Mouse (Mus musculus): ENCODE measurements around the gene Cit. TPM values are rescaled to one million over a fixed set of nuclear protein-coding genes. Genes with fewer than 3 reads are reported as not detected.

Gene Cit
- polyA plus RNA-seq, 2 experiments: 11.7 to 19.0 TPM

DNA sequence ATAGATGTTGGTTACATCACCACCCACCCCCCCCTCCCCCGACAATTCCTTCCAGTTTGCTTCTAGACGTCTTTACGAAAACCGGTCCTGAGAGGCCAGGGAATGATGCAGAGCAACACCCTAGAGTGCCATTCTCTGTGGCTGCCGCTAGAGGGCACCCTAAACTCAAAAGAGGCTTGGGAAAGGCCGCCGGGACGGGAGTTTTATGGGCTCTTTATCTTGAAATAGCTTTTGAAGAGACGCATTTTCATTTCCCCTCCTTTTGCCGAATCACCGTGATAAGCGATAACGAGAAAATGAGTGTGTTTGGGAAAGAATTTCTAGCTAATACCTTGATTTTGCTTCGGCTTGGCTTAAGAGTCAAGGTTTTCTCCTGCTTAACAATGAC is 186.1 kb downstream of the Cit start:
- WGBS: 4% methylated on average over 14 of the region's 14 CpGs
- DNase-seq (ENCODE audit: low spot score): peak; percentile 62

DNA sequence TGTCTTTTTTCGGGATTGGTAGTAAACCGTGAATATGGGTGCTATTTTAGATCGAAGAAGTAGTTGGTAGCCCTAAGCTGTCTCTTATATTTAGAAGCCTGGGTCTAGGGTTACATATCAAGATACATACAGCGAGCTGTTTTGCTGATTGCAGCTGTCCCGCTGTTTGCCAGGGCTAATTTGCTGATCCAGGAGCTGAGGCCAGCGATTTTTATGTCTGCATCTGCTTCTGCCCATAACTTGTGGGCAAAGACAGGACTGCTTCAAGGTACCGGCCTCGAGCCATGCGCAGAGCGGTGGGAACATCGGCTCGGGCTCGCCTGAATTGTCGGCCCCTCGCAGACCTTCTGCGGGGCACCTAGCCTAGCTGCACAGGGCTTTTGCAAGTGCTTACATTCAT is 191.4 kb downstream of the Cit start:
- Histone ChIP-seq H3K9ac (ENCODE audit: low read depth, low read length, severe bottlenecking) (no peak overlapping the region), H3K4me3 (replicated peaks; ENCODE audit: low read length) (no peak overlapping the region), H3K4me2 (replicated peaks; ENCODE audit: low read depth, low read length, severe bottlenecking) (no peak overlapping the region), H3K9me3 (ENCODE audit: control insufficient read depth, low read length) (no peaks in the 10 kb centered on the region), H3K27me3 (ENCODE audit: control insufficient read depth, insufficient read depth, low read length) (no peaks in the 10 kb centered on the region), H3K27ac (replicated peaks; ENCODE audit: low read depth, low read length) (no peak overlapping the region), H3K4me1 (ENCODE audit: control insufficient read depth, insufficient read depth, low read length) (no peaks in the 10 kb centered on the region), H3K36me3 (ENCODE audit: control insufficient read depth, insufficient read depth, low read length) (no peaks in the 10 kb centered on the region)
- WGBS: 64% methylated on average over 16 of the region's 16 CpGs
- peak; percentile 50 for DNase-seq (ENCODE audit: low spot score)
- ATAC-seq (ENCODE audit: low FRiP score, low read depth): peak; percentile 75
- TF ChIP-seq POLR2A (IDR thresholded peaks at IDR 0.05; ENCODE audit: borderline replicate concordance, extremely low read depth, insufficient read depth, insufficient read length): no peak

More for the DNA sequence above, 186.1 kb downstream of the Cit start:
- no peak for ATAC-seq (ENCODE audit: low FRiP score, low read depth)
- H3K27ac ChIP-seq (replicated peaks; ENCODE audit: low read depth, low read length): no peak overlapping the region
- no peak overlapping the region for H3K4me3 ChIP-seq (replicated peaks; ENCODE audit: low read length)
- H3K4me1 ChIP-seq (ENCODE audit: control insufficient read depth, insufficient read depth, low read length): no peaks in the 10 kb centered on the region
- H3K9me3 ChIP-seq (ENCODE audit: control insufficient read depth, low read length): no peaks in the 10 kb centered on the region
- H3K4me2 ChIP-seq (replicated peaks; ENCODE audit: low read depth, low read length, severe bottlenecking): no peak overlapping the region
- no peaks in the 10 kb centered on the region for H3K36me3 ChIP-seq (ENCODE audit: control insufficient read depth, insufficient read depth, low read length)
- no peak for TF ChIP-seq POLR2A (IDR thresholded peaks at IDR 0.05; ENCODE audit: borderline replicate concordance, extremely low read depth, insufficient read depth, insufficient read length)
- H3K9ac ChIP-seq (ENCODE audit: low read depth, low read length, severe bottlenecking): no peak overlapping the region
- no peaks in the 10 kb centered on the region for H3K27me3 ChIP-seq (ENCODE audit: control insufficient read depth, insufficient read depth, low read length)

DNA sequence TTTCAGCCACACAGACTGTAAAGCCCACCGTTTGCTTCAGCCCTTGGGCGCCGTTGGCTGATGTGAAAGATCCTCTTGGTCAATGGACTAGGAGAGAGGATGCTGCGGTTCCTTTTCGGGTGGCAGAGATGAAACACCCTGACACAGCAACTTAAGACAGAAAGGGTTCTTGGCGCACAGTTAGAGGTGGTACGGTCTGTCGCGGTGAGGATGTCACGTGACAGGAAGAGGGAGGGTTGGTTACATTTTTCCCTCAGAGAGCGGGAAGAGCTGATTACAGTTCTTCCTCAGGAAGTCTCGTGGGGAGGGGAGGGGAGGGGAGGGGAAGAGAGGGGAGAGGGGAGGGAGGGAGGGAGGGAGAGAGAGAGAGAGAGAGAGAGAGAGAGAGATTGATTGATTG is 192.7 kb downstream of the Cit start:
- Histone ChIP-seq H3K4me2 (replicated peaks; ENCODE audit: low read depth, low read length, severe bottlenecking) (no peak overlapping the region), H3K36me3 (ENCODE audit: control insufficient read depth, insufficient read depth, low read length) (no peaks in the 10 kb centered on the region), H3K9ac (ENCODE audit: low read depth, low read length, severe bottlenecking) (no peak overlapping the region), H3K27me3 (ENCODE audit: control insufficient read depth, insufficient read depth, low read length) (no peaks in the 10 kb centered on the region), H3K4me3 (replicated peaks; ENCODE audit: low read length) (no peak overlapping the region), H3K4me1 (ENCODE audit: control insufficient read depth, insufficient read depth, low read length) (no peaks in the 10 kb centered on the region), H3K9me3 (ENCODE audit: control insufficient read depth, low read length) (no peaks in the 10 kb centered on the region), H3K27ac (replicated peaks; ENCODE audit: low read depth, low read length) (no peak overlapping the region)
- 58% methylated on average over 12 of the region's 12 CpGs for WGBS
- no peak for ATAC-seq (ENCODE audit: low FRiP score, low read depth)
- no peak for DNase-seq (ENCODE audit: low spot score)
- TF ChIP-seq POLR2A (IDR thresholded peaks at IDR 0.05; ENCODE audit: borderline replicate concordance, extremely low read depth, insufficient read depth, insufficient read length): no peak

DNA sequence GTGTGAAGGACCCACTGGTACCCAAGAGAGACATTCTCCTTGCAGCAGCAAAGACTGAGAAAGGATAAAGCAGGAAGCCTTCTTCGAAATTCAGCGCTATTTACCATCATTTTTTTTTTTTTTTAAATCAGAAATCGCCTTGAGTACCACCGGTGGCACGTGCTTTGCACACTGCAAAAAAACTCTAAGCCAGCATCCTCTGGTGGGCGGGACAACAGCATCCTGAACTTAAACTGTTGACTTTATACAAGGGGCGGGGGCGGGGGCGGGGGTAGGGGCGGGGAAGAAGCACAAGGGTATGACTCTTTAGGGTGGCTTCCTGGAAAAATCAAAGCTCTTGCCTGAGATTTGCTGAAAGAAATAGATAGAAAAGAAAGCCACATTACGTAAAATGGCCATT is 194.6 kb downstream of the Cit start:
- no peaks in the 10 kb centered on the region for H3K36me3 ChIP-seq (ENCODE audit: control insufficient read depth, insufficient read depth, low read length)
- ATAC-seq (ENCODE audit: low FRiP score, low read depth): no peak
- no peak overlapping the region for H3K27ac ChIP-seq (replicated peaks; ENCODE audit: low read depth, low read length)
- DNase-seq (ENCODE audit: low spot score): no peak
- no peak overlapping the region for H3K9ac ChIP-seq (ENCODE audit: low read depth, low read length, severe bottlenecking)
- no peak for TF ChIP-seq POLR2A (IDR thresholded peaks at IDR 0.05; ENCODE audit: borderline replicate concordance, extremely low read depth, insufficient read depth, insufficient read length)
- no peaks in the 10 kb centered on the region for H3K27me3 ChIP-seq (ENCODE audit: control insufficient read depth, insufficient read depth, low read length)
- no peaks in the 10 kb centered on the region for H3K9me3 ChIP-seq (ENCODE audit: control insufficient read depth, low read length)
- H3K4me2 ChIP-seq (replicated peaks; ENCODE audit: low read depth, low read length, severe bottlenecking): peak overlapping the region; percentile 18
- H3K4me3 ChIP-seq (replicated peaks; ENCODE audit: low read length): no peak overlapping the region
- H3K4me1 ChIP-seq (ENCODE audit: control insufficient read depth, insufficient read depth, low read length): no peaks in the 10 kb centered on the region
- 30% methylated on average over 11 of the region's 11 CpGs for WGBS

DNA sequence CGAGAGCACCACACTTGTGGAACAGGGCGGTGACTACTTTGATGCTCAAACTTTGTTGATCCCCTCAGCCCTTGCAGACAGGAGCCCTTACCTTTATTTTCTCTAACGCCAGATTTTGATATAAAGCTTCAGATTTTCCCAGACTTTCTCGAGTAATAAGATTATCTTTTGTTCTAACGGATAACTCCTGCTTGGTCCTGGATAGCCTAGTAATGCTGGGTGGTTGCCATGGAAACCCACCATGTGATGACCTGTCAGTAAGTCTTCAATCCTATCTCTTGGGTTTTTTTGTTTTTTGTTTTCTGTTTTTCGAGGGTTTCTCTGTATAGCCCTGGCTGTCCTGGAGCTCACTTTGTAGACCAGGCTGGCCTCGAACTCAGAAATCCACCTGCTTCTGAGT is 197.2 kb downstream of the Cit start:
- no peak overlapping the region for H3K27ac ChIP-seq (replicated peaks; ENCODE audit: low read depth, low read length)
- no peak for DNase-seq (ENCODE audit: low spot score)
- no peak for TF ChIP-seq POLR2A (IDR thresholded peaks at IDR 0.05; ENCODE audit: borderline replicate concordance, extremely low read depth, insufficient read depth, insufficient read length)
- H3K4me3 ChIP-seq (replicated peaks; ENCODE audit: low read length): no peak overlapping the region
- ATAC-seq (ENCODE audit: low FRiP score, low read depth): no peak
- H3K4me2 ChIP-seq (replicated peaks; ENCODE audit: low read depth, low read length, severe bottlenecking): no peak overlapping the region
- no peak overlapping the region for H3K9ac ChIP-seq (ENCODE audit: low read depth, low read length, severe bottlenecking)
- no peaks in the 10 kb centered on the region for H3K27me3 ChIP-seq (ENCODE audit: control insufficient read depth, insufficient read depth, low read length)
- 74% methylated on average over 7 of the region's 7 CpGs for WGBS
- no peaks in the 10 kb centered on the region for H3K4me1 ChIP-seq (ENCODE audit: control insufficient read depth, insufficient read depth, low read length)
- H3K9me3 ChIP-seq (ENCODE audit: control insufficient read depth, low read length): no peaks in the 10 kb centered on the region
- H3K36me3 ChIP-seq (ENCODE audit: control insufficient read depth, insufficient read depth, low read length): no peaks in the 10 kb centered on the region

DNA sequence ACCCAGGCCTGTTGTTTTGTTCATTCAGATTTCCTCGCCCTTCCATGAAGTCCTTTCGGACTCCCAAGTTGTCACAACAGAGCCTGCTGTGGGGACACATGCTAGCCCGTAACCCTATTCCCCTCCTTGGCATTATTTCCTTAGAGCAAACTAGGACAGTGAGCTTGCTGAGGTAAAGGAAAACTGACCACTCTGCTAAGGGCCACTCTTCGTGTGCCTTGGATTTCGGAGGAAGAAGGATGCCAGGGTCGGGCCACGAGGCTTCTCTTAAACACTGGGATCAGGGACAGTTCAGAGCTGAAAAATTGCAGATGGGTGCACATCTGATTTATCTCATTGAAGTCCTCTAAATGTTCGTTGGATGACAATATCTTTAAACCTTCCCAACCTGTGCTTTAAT is 200.5 kb downstream of the Cit start:
- TF ChIP-seq POLR2A (IDR thresholded peaks at IDR 0.05; ENCODE audit: borderline replicate concordance, extremely low read depth, insufficient read depth, insufficient read length): no peak
- Histone ChIP-seq H3K27me3 (ENCODE audit: control insufficient read depth, insufficient read depth, low read length) (no peaks in the 10 kb centered on the region), H3K4me2 (replicated peaks; ENCODE audit: low read depth, low read length, severe bottlenecking) (no peak overlapping the region), H3K27ac (replicated peaks; ENCODE audit: low read depth, low read length) (no peak overlapping the region), H3K9ac (ENCODE audit: low read depth, low read length, severe bottlenecking) (no peak overlapping the region), H3K4me3 (replicated peaks; ENCODE audit: low read length) (no peak overlapping the region), H3K36me3 (ENCODE audit: control insufficient read depth, insufficient read depth, low read length) (no peaks in the 10 kb centered on the region), H3K9me3 (ENCODE audit: control insufficient read depth, low read length) (no peaks in the 10 kb centered on the region), H3K4me1 (ENCODE audit: control insufficient read depth, insufficient read depth, low read length) (no peaks in the 10 kb centered on the region)
- 82% methylated on average over 8 of the region's 8 CpGs for WGBS
- ATAC-seq (ENCODE audit: low FRiP score, low read depth): no peak
- DNase-seq (ENCODE audit: low spot score): no peak
